Mouse (Mus musculus) heart, embryonic 13.5 days (tissue): ENCODE data around the gene Dhrs1. TPM values are rescaled to one million over a fixed set of nuclear protein-coding genes. Genes with fewer than 3 reads are reported as not detected.
A peak's percentile ranks its signal among the peaks of the same experiment; 100 is the strongest.

ENCODE experiments used
- ATAC-seq: fragments of 200-750 bp; cut with Nextera tagmentation; 2 replicates; pipeline ENCODE4 v1.8.0; 2017; ENCODE audit warnings: moderate TSS enrichment; ENCODE audit not compliant: insufficient number of reproducible peaks, low FRiP score, low TSS enrichment; ENCODE audit errors: extremely low read depth
- H3K27ac ChIP-seq: fragments of 300-500 bp; sonication (generic); replicated peaks from 2 replicates; pipeline ENCODE4 v1.5.1; 2015; ENCODE audit warnings: moderate library complexity, mild to moderate bottlenecking, inconsistent platforms
- H3K27me3 ChIP-seq: fragments of 300-500 bp; sonication (generic); replicated peaks from 2 replicates; pipeline ENCODE4 v1.6.1; 2015; ENCODE audit warnings: mild to moderate bottlenecking, inconsistent platforms
- H3K36me3 ChIP-seq: fragments of 300-500 bp; sonication (generic); 2 replicates; pipeline ENCODE4 v1.6.1; 2015; ENCODE audit warnings: mild to moderate bottlenecking, inconsistent platforms
- H3K4me1 ChIP-seq: fragments of 300-500 bp; sonication (generic); 2 replicates; pipeline ENCODE4 v1.6.1; 2015; ENCODE audit warnings: inconsistent platforms
- H3K4me2 ChIP-seq: fragments of 300-500 bp; sonication (generic); 2 replicates; pipeline ENCODE4 v1.6.1; 2015; ENCODE audit warnings: inconsistent platforms, mild to moderate bottlenecking, moderate library complexity
- H3K4me3 ChIP-seq: fragments of 300-500 bp; sonication (generic); 2 replicates; pipeline ENCODE4 v1.5.1; 2015; ENCODE audit warnings: moderate library complexity, mild to moderate bottlenecking, inconsistent platforms
- H3K9ac ChIP-seq: fragments of 300-500 bp; sonication (generic); 2 replicates; pipeline ENCODE4 v1.6.1; 2015; ENCODE audit warnings: inconsistent platforms, mild to moderate bottlenecking, moderate library complexity
- H3K9me3 ChIP-seq: fragments of 300-500 bp; sonication (generic); 2 replicates; pipeline ENCODE4 v1.6.1; 2016; ENCODE audit warnings: inconsistent platforms
- WGBS: fragments of 180-500 bp; shearing (Covaris S2); methylation state at CpG from one replicate; pipeline ENCODE4 v1.1.7; 2015; ENCODE audit warnings: mixed read lengths; 5-methylcytosine and 5-hydroxymethylcytosine counted together
- polyA plus RNA-seq: library from polyadenylated mRNA; unstranded; fragments of >200 nt; fragmentation: Nextera tagmentation; extraction: Ambion mirVana; gene quantifications from 2 replicates; pipeline ENCODE4 v1.2.1, GENCODE M21; 2015

The Dhrs1 gene
- polyA plus RNA-seq, 1 experiment from 2014 or later = 54.8 TPM

GRCm38 (mm10) chr14:55721076-55721475, 24.4 kb downstream of the Dhrs1 start:
- Histone ChIP-seq H3K27me3 (no peaks in the 10 kb centered on the region), H3K4me2 (peak overlapping the region; percentile 85), H3K9ac (peak overlapping the region; percentile 90), H3K36me3 (peaks cover 41% of the 10 kb centered on the region), H3K9me3 (no peaks in the 10 kb centered on the region), H3K27ac (peak overlapping the region; percentile 83; the same call in 1 of the 2 replicates), H3K4me3 (peak overlapping the region; percentile 92), H3K4me1 (peaks cover 17% of the 10 kb centered on the region)
- WGBS = 80% methylated on average over 6 of the region's 6 CpGs
- ATAC-seq = no peak

DNA sequence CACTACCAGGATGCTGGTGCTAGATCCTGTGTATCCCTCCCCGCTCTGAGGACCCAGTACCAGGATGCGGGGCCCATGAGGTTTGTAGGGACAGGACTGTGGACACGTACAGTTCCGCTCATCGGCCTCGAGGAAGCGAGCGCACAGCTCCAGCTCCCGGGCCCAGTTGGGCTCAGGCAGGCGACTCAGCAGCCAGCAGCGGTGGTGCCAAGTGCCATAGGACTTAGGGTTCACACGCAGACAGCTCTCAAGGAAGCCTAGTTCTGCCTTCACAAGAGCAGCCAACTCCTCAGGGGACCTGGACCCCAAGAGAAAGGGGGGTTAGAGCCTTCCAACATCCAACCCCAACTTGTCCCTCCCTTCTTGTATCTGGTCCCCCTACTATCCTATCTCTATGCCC, 24.8 kb downstream of the Dhrs1 start:
- WGBS = 92% methylated on average over 12 of the region's 12 CpGs
- Histone ChIP-seq H3K4me2 (0 out of 2 replicates have a peak overlapping the region, but pooled peaks have one; percentile 85), H3K9ac (no peak overlapping the region), H3K27ac (no peak overlapping the region), H3K9me3 (no peaks in the 10 kb centered on the region), H3K4me1 (peaks cover 17% of the 10 kb centered on the region), H3K4me3 (no peak overlapping the region), H3K36me3 (peaks cover 43% of the 10 kb centered on the region), H3K27me3 (no peaks in the 10 kb centered on the region)
- ATAC-seq = no peak

GRCm38 (mm10) chr14:55719737-55720136, 25.8 kb downstream of the Dhrs1 start:
- Histone ChIP-seq H3K9ac (no peak overlapping the region), H3K4me2 (no peak overlapping the region), H3K27me3 (0 out of 2 replicates have a peak, but pooled peaks cover 3% of the 10 kb centered on the region), H3K27ac (no peak overlapping the region), H3K4me1 (peaks cover 14% of the 10 kb centered on the region), H3K36me3 (peaks cover 43% of the 10 kb centered on the region), H3K9me3 (no peaks in the 10 kb centered on the region), H3K4me3 (no peak overlapping the region)
- no peak for ATAC-seq
- 77% methylated on average over 6 of the region's 6 CpGs for WGBS

- WGBS = 83% methylated on average over 8 of the region's 8 CpGs
- no peak overlapping the region for H3K4me2 ChIP-seq
- H3K27me3 ChIP-seq = peaks cover 28% of the 10 kb centered on the region
- H3K4me3 ChIP-seq = no peak overlapping the region
- no peak overlapping the region for H3K9ac ChIP-seq
- H3K36me3 ChIP-seq = peaks cover 43% of the 10 kb centered on the region
- no peak overlapping the region for H3K27ac ChIP-seq
- peaks cover 19% of the 10 kb centered on the region for H3K4me1 ChIP-seq
- H3K9me3 ChIP-seq = no peaks in the 10 kb centered on the region
- ATAC-seq = no peak
Observed at GRCm38 (mm10) chr14:55716884-55717283, 28.6 kb downstream of the Dhrs1 start.

GRCm38 (mm10) chr14:55716271-55716670, 29.2 kb downstream of the Dhrs1 start:
- no peak for ATAC-seq
- Histone ChIP-seq H3K4me3 (no peak overlapping the region), H3K4me2 (no peak overlapping the region), H3K9ac (no peak overlapping the region), H3K27me3 (peaks cover 34% of the 10 kb centered on the region), H3K9me3 (no peaks in the 10 kb centered on the region), H3K36me3 (peaks cover 43% of the 10 kb centered on the region), H3K4me1 (peaks cover 17% of the 10 kb centered on the region), H3K27ac (no peak overlapping the region)
- 92% methylated on average over 6 of the region's 6 CpGs for WGBS

- H3K27ac ChIP-seq = no peak overlapping the region
- H3K4me2 ChIP-seq = no peak overlapping the region
- no peak for ATAC-seq
- H3K4me1 ChIP-seq = peaks cover 13% of the 10 kb centered on the region
- no peak overlapping the region for H3K4me3 ChIP-seq
- H3K9ac ChIP-seq = no peak overlapping the region
- H3K36me3 ChIP-seq = peaks cover 37% of the 10 kb centered on the region
- H3K27me3 ChIP-seq = peaks cover 37% of the 10 kb centered on the region
- WGBS = 39% methylated on average over 6 of the region's 6 CpGs
- H3K9me3 ChIP-seq = no peaks in the 10 kb centered on the region
Observed at GRCm38 (mm10) chr14:55714893-55715292, 30.6 kb downstream of the Dhrs1 start.

GRCm38 (mm10) chr14:55713729-55714122, 31.8 kb downstream of the Dhrs1 start, which contains the start of gene Tgm1:
TSS of gene Tgm1 (minus strand) at chr14:55713926.
- Histone ChIP-seq H3K27ac (no peak within 1 kb of the TSS), H3K4me3 (peak within 1 kb of the TSS; percentile 39), H3K9me3 (no peaks in the 10 kb centered on the region), H3K4me1 (peaks cover 13% of the 10 kb centered on the region), H3K27me3 (peaks cover 37% of the 10 kb centered on the region), H3K9ac (peak within 1 kb of the TSS; percentile 58), H3K36me3 (peaks cover 26% of the 10 kb centered on the region), H3K4me2 (peak within 1 kb of the TSS; percentile 66)
- WGBS = 19% methylated on average over 4 of the region's 4 CpGs
- no peak for ATAC-seq

DNA sequence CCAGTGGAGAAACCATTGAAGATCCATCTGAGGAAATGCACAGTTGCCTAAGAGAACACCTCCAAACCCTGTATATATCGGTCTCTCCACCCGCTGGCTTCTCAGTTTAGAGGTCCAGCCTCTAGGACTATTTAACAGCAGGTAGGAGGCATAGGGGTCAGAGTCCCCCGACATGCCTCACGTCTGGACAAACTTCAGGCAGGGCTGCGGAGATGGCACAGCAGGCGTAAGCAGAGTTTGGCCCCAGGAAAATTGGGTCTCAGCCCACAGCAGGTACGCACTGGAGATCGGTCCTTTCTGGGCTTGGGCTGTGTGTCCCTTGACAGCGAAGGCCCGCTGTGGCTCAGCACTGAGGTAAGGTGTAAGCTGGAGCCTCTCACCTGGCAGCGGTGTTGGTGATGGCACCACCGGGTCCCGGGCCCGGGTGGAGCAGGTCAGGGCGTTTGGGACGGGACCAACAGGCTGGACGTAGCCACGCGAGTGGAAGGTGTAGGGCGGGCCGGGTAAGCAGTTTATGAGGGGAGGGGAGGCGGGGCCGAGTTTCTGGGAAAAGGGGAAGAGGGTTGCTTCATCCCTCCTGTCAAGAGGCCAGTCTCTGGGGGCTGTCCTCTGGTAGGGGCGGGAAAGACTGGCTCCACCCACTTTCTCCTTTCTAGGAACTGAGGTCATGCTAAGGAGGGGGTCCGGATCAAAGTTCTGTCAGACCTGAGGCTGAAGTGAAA, 32.3 kb downstream of the Dhrs1 start:
- peak overlapping the region; percentile 58 for H3K9ac ChIP-seq
- peaks cover 13% of the 10 kb centered on the region for H3K4me1 ChIP-seq
- H3K36me3 ChIP-seq = peaks cover 20% of the 10 kb centered on the region
- no peaks in the 10 kb centered on the region for H3K9me3 ChIP-seq
- peak overlapping the region; percentile 39 for H3K4me3 ChIP-seq
- H3K27me3 ChIP-seq = peaks cover 37% of the 10 kb centered on the region
- ATAC-seq = no peak
- peak overlapping the region; percentile 66 for H3K4me2 ChIP-seq
- 16% methylated on average over 25 of the region's 25 CpGs for WGBS
- H3K27ac ChIP-seq = no peak overlapping the region

GRCm38 (mm10) chr14:55711786-55712185, 33.7 kb downstream of the Dhrs1 start:
- H3K9me3 ChIP-seq = no peaks in the 10 kb centered on the region
- no peak overlapping the region for H3K27ac ChIP-seq
- no peak for ATAC-seq
- no peak overlapping the region for H3K9ac ChIP-seq
- H3K27me3 ChIP-seq = peaks cover 37% of the 10 kb centered on the region
- H3K4me2 ChIP-seq = no peak overlapping the region
- WGBS = 67% methylated on average over 7 of the region's 7 CpGs
- no peak overlapping the region for H3K4me3 ChIP-seq
- H3K36me3 ChIP-seq = peaks cover 8% of the 10 kb centered on the region
- peaks cover 13% of the 10 kb centered on the region for H3K4me1 ChIP-seq

- Histone ChIP-seq H3K4me1 (peaks cover 13% of the 10 kb centered on the region), H3K4me2 (no peak overlapping the region), H3K36me3 (no peaks in the 10 kb centered on the region), H3K9me3 (no peaks in the 10 kb centered on the region), H3K4me3 (no peak overlapping the region), H3K9ac (no peak overlapping the region), H3K27ac (no peak overlapping the region), H3K27me3 (peaks cover 35% of the 10 kb centered on the region)
- ATAC-seq = no peak
- WGBS = 83% methylated on average over 4 of the region's 4 CpGs
Observed at GRCm38 (mm10) chr14:55709509-55709908, 36.0 kb downstream of the Dhrs1 start.

DNA sequence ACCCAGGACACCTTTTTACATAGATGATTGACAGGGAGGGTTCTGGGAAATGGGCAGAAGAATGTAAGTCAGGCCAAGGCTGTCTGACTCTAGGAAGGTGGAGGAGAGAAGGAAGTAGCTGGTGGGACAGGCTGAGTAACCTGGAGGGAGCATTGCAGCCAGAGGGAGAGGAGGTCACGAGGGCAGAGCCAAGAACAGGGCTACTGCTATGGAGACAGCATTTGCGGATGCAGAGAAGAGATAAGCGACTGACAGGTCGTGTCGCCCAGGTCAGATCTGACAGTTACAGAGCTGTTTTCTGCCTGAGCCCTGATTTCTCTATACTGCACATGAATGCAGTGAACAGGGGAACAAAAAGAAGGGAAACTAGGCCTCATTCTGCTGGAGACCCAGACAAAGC, 38.1 kb downstream of the Dhrs1 start:
- no peak overlapping the region for H3K9ac ChIP-seq
- no peaks in the 10 kb centered on the region for H3K9me3 ChIP-seq
- H3K4me3 ChIP-seq = no peak overlapping the region
- H3K4me1 ChIP-seq = no peaks in the 10 kb centered on the region
- H3K27me3 ChIP-seq = peaks cover 21% of the 10 kb centered on the region
- WGBS = 54% methylated on average over 5 of the region's 5 CpGs
- no peak for ATAC-seq
- no peak overlapping the region for H3K27ac ChIP-seq
- H3K36me3 ChIP-seq = no peaks in the 10 kb centered on the region
- no peak overlapping the region for H3K4me2 ChIP-seq

- Histone ChIP-seq H3K27ac (no peak overlapping the region), H3K4me1 (no peaks in the 10 kb centered on the region), H3K36me3 (no peaks in the 10 kb centered on the region), H3K9me3 (no peaks in the 10 kb centered on the region), H3K4me3 (no peak overlapping the region), H3K27me3 (peaks cover 8% of the 10 kb centered on the region), H3K4me2 (no peak overlapping the region), H3K9ac (no peak overlapping the region)
- 75% methylated on average over 8 of the region's 8 CpGs for WGBS
- no peak for ATAC-seq
Observed at GRCm38 (mm10) chr14:55706051-55706600, 39.4 kb downstream of the Dhrs1 start.
